Mouse (Mus musculus): ENCODE data around the gene Mitf. TPM values are rescaled to one million over a fixed set of nuclear protein-coding genes. Genes with fewer than 3 reads are reported as not detected.

Gene Mitf
- polyA plus RNA-seq, 1 experiment from 2014 or later, result 2.4 TPM

DNA sequence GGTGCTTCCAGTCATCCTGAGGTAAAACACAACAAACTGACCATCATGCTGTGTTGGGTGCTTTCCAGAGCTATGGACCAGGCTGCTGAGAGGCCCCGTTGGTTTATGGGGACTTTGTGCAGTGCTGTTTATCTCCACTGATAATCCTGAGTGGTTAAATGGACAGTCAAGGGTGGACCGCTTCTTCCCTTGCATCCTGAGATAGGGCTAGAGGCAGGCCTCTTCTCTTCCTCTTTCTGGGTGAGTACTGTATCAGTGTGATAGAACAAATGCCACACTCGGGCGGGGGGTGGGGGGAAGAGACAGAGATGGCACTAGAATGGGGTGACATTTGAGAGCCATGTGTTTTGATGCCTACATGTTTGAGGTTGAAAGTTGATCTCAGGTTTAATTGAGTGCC lies 81.0 kb downstream of the Mitf start:
- Histone ChIP-seq H3K4me1 (replicated peaks) (peaks cover 8% of the 10 kb centered on the region; the same call in 1 of the 2 replicates), H3K27me3 (no peaks in the 10 kb centered on the region), H3K27ac (replicated peaks) (no peak overlapping the region), H3K36me3 (no peaks in the 10 kb centered on the region), H3K9me3 (no peaks in the 10 kb centered on the region), H3K9ac (no peak overlapping the region), H3K4me3 (no peak overlapping the region), H3K4me2 (no peak overlapping the region)
- ATAC-seq (ENCODE audit: low FRiP score, low read depth), result no peak
- 97% methylated on average over 4 of the region's 4 CpGs for WGBS

DNA sequence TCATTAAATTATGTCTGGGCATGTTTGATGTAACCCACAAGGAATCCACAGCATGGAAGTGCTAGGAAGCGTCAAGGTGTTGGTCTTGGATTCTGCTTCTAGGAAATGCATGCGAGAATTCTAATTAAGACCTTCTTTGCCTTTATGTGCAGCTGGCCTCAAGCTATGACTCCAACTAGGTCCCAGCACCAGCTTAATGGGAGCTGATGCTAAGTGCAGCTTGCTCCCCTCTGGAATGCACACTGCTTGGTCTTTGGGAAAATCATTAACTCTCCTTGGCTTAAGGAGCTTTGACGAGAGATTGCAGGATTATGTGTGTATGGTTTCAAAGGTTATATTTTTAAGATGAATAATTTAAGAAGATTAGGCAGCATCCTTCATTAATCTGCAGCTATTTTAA lies 81.7 kb downstream of the Mitf start:
- H3K27me3 ChIP-seq, result no peaks in the 10 kb centered on the region

DNA sequence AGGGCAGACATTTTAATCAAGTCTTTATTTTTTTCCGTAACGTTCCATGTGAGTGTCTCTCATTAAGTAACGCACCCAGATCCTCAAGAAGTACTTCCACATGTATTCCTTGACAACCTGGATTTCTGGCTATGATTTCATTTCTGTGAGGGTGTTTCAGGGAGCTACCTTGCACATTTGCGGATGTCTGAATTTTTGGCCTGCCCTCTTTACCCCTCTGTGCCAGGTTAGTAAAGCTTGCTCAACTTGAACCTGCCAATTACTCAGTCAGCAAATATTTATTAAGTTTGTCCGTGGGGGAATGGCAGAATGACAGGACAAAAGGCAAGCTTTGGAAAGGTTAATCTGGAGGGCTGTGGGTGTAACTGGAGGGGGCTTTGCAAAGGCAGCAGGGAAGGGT lies 86.7 kb downstream of the Mitf start:
- H3K36me3 ChIP-seq, result no peaks in the 10 kb centered on the region
- H3K9me3 ChIP-seq, result no peaks in the 10 kb centered on the region
- ATAC-seq (ENCODE audit: low FRiP score, low read depth), result no peak
- no peak overlapping the region for H3K4me3 ChIP-seq
- no peak overlapping the region for H3K27ac ChIP-seq (replicated peaks)
- 78% methylated on average over 5 of the region's 5 CpGs for WGBS
- H3K4me2 ChIP-seq, result no peak overlapping the region
- H3K9ac ChIP-seq, result no peak overlapping the region
- no peaks in the 10 kb centered on the region for H3K4me1 ChIP-seq (replicated peaks)
- no peaks in the 10 kb centered on the region for H3K27me3 ChIP-seq

More for the DNA sequence above, 81.7 kb downstream of the Mitf start:
- Histone ChIP-seq H3K27ac (replicated peaks) (no peak overlapping the region), H3K4me1 (replicated peaks) (peaks cover under 1% of the 10 kb centered on the region; the same call in 1 of the 2 replicates), H3K9me3 (no peaks in the 10 kb centered on the region), H3K36me3 (no peaks in the 10 kb centered on the region), H3K4me2 (no peak overlapping the region), H3K9ac (no peak overlapping the region), H3K4me3 (no peak overlapping the region)
- no peak for ATAC-seq (ENCODE audit: low FRiP score, low read depth)
- WGBS, result 81% methylated on average over 3 of the region's 3 CpGs

DNA sequence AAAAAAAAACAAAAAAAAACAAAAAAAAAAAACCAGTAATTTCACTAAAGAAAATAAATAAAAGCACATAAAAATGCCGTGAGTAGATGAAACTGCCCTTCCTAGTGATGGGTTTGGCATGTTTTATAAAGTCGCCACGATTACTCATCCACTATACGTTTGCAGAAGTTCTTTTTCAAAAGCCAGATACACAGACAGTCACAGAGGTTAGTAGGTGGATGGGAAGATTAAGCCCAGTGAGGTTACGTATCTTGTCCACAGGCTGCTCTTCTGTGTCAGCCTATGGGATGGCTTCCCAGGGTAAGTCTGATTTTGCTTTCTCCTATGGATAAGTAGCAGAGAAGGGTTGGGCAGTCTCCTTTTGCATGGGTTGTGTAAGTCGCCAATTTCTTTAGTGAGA lies 90.3 kb downstream of the Mitf start:
- Histone ChIP-seq H3K9me3 (no peaks in the 10 kb centered on the region), H3K9ac (no peak overlapping the region), H3K27ac (replicated peaks) (no peak overlapping the region), H3K36me3 (no peaks in the 10 kb centered on the region), H3K4me1 (replicated peaks) (no peaks in the 10 kb centered on the region), H3K4me3 (no peak overlapping the region), H3K27me3 (no peaks in the 10 kb centered on the region), H3K4me2 (no peak overlapping the region)
- WGBS, result 85% methylated on average over 6 of the region's 6 CpGs
- ATAC-seq (ENCODE audit: low FRiP score, low read depth), result no peak

DNA sequence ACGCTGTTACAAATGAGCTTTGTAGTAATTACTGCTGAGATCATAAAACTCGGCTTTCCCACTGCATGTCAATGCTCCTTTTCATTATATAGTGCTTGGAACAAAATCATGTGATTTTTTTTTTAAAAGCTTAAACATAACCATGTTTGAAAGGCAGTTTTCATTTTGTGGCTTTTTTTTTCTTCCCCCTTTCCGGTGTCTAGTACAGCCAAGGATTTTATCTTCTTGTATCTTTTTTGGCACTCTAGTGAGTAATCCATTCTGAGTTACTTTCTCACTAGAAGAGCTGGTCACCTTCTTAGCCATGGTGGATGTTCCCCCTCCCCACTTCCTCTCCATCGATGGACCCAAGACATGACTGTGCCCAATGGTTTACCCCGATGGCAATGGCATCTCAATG lies 91.2 kb downstream of the Mitf start:
- H3K27ac ChIP-seq (replicated peaks), result no peak overlapping the region
- no peak for ATAC-seq (ENCODE audit: low FRiP score, low read depth)
- 84% methylated on average over 5 of the region's 5 CpGs for WGBS
- H3K36me3 ChIP-seq, result no peaks in the 10 kb centered on the region
- H3K9me3 ChIP-seq, result no peaks in the 10 kb centered on the region
- no peak overlapping the region for H3K4me3 ChIP-seq
- no peaks in the 10 kb centered on the region for H3K4me1 ChIP-seq (replicated peaks)
- H3K4me2 ChIP-seq, result no peak overlapping the region
- no peak overlapping the region for H3K9ac ChIP-seq
- H3K27me3 ChIP-seq, result no peaks in the 10 kb centered on the region

DNA sequence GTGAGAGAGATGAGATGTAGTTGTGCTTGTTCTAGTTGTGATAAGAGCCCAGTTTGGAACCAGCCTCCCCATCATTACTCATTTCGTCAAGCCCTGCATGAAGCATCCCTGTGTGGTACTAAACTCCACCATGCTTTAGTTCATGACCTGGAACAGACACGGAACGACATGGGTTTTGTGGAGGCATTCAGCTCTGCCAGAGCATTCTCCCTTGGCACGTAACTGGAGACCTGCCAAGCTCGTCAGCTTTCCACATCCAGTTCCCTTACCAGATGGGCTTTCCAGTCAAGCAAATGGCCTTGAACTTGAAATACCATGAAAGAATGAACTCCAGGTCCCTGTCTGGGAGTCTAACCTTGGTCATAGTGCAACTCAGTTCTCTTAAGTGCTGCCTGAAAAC lies 94.7 kb downstream of the Mitf start:
- H3K36me3 ChIP-seq, result no peaks in the 10 kb centered on the region

DNA sequence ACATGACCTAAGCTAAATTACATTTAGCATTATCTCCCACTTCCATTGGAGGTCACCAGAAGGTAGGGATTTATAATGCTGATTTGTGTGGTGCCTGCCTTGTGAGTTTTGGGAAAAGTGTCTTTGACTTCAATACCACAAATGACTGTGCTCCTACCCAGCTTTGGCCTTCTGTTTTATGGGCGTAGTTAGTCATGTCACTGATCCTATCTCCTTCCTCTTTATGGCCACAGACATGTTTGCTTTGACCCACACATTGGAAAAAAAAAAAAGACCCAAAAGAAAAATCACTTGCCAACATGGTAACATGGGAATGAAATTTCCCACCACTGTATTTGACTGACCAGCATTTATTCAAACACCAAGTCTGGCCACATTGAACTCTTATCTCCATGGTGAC lies 95.4 kb downstream of the Mitf start:
- WGBS, result 97% methylated on average over 1 of the region's 1 CpGs
- Histone ChIP-seq H3K36me3 (no peaks in the 10 kb centered on the region), H3K4me1 (replicated peaks) (no peaks in the 10 kb centered on the region), H3K9me3 (no peaks in the 10 kb centered on the region), H3K9ac (no peak overlapping the region), H3K27ac (replicated peaks) (no peak overlapping the region), H3K4me3 (no peak overlapping the region), H3K27me3 (no peaks in the 10 kb centered on the region), H3K4me2 (no peak overlapping the region)
- ATAC-seq (ENCODE audit: low FRiP score, low read depth), result no peak

More for the DNA sequence above, 94.7 kb downstream of the Mitf start:
- ATAC-seq (ENCODE audit: low FRiP score, low read depth), result no peak
- Histone ChIP-seq H3K4me3 (no peak overlapping the region), H3K27me3 (no peaks in the 10 kb centered on the region), H3K4me2 (no peak overlapping the region), H3K4me1 (replicated peaks) (no peaks in the 10 kb centered on the region), H3K27ac (replicated peaks) (no peak overlapping the region), H3K9me3 (no peaks in the 10 kb centered on the region), H3K9ac (no peak overlapping the region)
- 71% methylated on average over 5 of the region's 5 CpGs for whole genome bisulfite sequencing

DNA sequence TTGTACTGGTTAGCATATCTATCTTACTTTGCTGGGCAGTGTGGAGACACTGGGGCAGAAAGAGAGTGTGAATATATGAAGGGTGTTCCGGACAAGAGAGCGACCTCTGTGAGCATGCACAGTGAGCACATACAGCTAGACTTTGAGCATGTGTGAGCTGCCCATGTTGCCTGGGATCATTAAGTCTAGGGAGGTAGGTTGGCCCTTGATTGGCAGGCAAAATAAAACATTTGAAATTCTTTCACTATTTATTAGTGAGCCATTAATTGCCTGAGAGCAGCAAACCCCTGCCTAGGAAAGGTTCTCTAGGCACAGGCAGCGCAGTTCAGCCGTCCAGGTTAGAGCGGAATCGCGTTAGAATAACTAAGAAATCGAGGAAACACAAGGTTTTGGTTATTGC lies 107.9 kb downstream of the Mitf start:
- 0 out of 2 replicates have a peak, but pooled peaks cover 4% of the 10 kb centered on the region for H3K4me1 ChIP-seq (replicated peaks)
- H3K9me3 ChIP-seq, result no peaks in the 10 kb centered on the region
- no peak overlapping the region for H3K9ac ChIP-seq
- WGBS, result 94% methylated on average over 8 of the region's 8 CpGs
- no peak overlapping the region for H3K4me3 ChIP-seq
- no peak overlapping the region for H3K4me2 ChIP-seq
- no peak overlapping the region for H3K27ac ChIP-seq (replicated peaks)
- H3K27me3 ChIP-seq, result no peaks in the 10 kb centered on the region
- no peak for ATAC-seq (ENCODE audit: low FRiP score, low read depth)
- H3K36me3 ChIP-seq, result no peaks in the 10 kb centered on the region

DNA sequence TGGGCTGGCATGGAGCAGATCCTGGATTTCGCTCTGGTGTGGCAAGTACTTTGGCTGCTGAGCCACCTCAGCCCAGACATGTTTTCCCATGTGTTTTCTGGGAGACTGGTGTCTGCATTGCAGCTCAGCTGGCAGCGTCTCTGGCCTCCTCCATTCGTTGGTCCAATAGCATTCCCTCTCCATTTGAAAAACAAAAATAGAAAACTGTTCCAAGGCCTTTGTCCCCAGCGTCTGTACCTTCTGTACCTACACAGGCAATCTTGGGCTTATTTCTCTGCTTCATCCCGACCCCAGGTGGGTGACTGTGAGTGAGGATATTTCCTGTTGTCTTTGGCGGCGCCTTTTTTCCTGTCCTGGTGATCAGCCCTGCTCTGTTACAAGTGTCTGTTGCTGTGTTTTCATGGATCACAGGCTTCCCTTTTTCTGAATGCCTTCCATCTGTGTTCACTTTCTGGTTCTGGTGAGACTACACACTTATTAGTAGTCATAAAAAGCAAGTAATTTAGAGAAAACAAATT lies 109.6 kb downstream of the Mitf start:
- Histone ChIP-seq H3K4me2 (no peak overlapping the region), H3K27ac (replicated peaks) (no peak overlapping the region), H3K4me3 (no peak overlapping the region), H3K9me3 (no peaks in the 10 kb centered on the region), H3K36me3 (no peaks in the 10 kb centered on the region), H3K9ac (no peak overlapping the region), H3K4me1 (replicated peaks) (0 out of 2 replicates have a peak, but pooled peaks cover 4% of the 10 kb centered on the region), H3K27me3 (no peaks in the 10 kb centered on the region)
- no peak for ATAC-seq (ENCODE audit: low FRiP score, low read depth)
- 78% methylated on average over 7 of the region's 7 CpGs for WGBS

DNA sequence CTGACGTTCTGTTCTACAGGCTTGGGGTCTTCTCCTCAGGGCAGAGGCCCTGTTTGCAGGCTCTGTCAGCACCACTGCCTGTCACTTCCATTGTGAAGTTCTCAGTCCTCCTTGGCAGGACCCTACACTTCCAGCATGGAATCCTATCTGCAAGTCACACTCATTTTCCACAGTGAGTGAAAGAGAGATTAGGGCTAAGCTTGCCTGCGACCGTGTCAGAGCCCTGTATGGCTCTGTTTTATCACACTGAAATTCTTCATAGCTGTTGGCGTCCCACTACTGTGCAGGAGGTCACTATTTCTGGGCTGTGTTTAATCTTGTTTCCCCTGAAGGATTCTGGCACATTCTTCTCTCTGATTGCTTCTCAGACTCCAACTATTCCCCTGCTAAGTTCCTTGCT lies 111.2 kb downstream of the Mitf start:
- Histone ChIP-seq H3K4me3 (no peak overlapping the region), H3K4me1 (replicated peaks) (0 out of 2 replicates have a peak, but pooled peaks cover 4% of the 10 kb centered on the region), H3K4me2 (no peak overlapping the region), H3K9ac (no peak overlapping the region), H3K36me3 (no peaks in the 10 kb centered on the region), H3K27me3 (no peaks in the 10 kb centered on the region), H3K27ac (replicated peaks) (no peak overlapping the region), H3K9me3 (no peaks in the 10 kb centered on the region)
- 69% methylated on average over 4 of the region's 4 CpGs for WGBS
- ATAC-seq (ENCODE audit: low FRiP score, low read depth), result no peak

DNA sequence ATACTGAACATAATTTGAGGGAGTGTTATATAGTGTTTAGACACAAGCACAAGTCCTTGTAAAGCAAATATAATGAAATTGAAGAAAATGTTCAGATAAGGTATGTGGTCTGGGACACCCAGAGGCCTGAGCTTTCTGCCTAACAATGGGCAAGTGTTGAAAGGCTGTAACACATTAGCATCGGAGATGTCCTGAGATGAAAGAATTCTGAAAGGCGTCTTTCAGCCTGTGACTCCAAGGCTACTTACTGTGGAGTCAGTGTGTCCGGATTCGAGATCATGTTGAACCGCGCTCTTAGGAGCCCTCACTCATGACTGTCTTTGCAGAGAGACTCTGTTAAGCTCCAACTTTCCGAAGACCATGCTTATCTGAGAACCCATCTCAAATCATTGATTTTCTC lies 111.6 kb downstream of the Mitf start:
- no peak for ATAC-seq (ENCODE audit: low FRiP score, low read depth)

DNA sequence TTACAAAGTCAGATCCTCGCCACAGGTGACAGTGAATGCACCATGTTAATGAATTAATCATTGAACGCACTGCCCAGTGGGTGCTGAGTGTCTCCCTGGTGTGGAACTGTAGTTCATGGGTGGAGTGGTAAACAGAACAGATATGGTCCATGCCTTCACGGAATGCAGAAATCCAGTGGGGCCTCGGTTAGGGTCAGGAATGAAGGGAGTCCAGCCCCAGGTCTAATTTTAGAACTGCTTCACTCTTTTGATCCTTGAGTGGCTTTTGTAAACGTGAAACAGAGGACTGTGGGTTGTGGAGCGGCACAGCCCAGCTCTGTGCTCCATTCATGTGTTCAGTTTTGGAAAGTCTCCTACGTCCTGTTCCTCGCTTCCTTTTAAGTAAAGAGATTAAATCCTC lies 112.4 kb downstream of the Mitf start:
- Histone ChIP-seq H3K9ac (no peak overlapping the region), H3K4me2 (no peak overlapping the region), H3K4me1 (replicated peaks) (0 out of 2 replicates have a peak, but pooled peaks cover 4% of the 10 kb centered on the region), H3K36me3 (no peaks in the 10 kb centered on the region), H3K4me3 (no peak overlapping the region), H3K9me3 (no peaks in the 10 kb centered on the region), H3K27ac (replicated peaks) (no peak overlapping the region), H3K27me3 (no peaks in the 10 kb centered on the region)
- 60% methylated on average over 8 of the region's 8 CpGs for WGBS
- no peak for ATAC-seq (ENCODE audit: low FRiP score, low read depth)

More for the DNA sequence above, 111.6 kb downstream of the Mitf start:
- Histone ChIP-seq H3K36me3 (no peaks in the 10 kb centered on the region), H3K4me3 (no peak overlapping the region), H3K27ac (replicated peaks) (no peak overlapping the region), H3K4me2 (no peak overlapping the region), H3K4me1 (replicated peaks) (0 out of 2 replicates have a peak, but pooled peaks cover 4% of the 10 kb centered on the region), H3K9ac (no peak overlapping the region), H3K27me3 (no peaks in the 10 kb centered on the region), H3K9me3 (no peaks in the 10 kb centered on the region)
- 54% methylated on average over 7 of the region's 7 CpGs for WGBS

DNA sequence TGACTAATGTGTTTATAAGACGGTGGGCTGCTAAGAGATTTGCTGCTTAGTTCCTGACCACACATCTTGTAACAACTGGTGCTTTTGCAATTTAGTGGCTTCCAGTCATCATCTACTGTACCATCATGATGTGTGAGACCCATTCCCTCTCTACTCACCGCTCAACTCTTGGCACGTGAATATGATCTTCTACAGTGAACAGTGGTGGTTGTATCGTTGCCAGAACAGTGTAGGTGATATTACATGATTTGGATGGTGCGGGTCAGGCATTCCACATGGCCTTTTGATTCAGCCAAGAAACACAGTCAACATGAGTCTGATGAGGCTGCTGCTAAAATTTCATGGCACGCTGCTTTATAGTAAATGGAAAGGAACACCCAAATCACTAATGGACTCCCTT lies 114.7 kb downstream of the Mitf start:
- no peaks in the 10 kb centered on the region for H3K36me3 ChIP-seq
- no peak overlapping the region for H3K4me3 ChIP-seq
- H3K27me3 ChIP-seq, result no peaks in the 10 kb centered on the region
- H3K9ac ChIP-seq, result no peak overlapping the region
- ATAC-seq (ENCODE audit: low FRiP score, low read depth), result no peak
- 0 out of 2 replicates have a peak, but pooled peaks cover 4% of the 10 kb centered on the region for H3K4me1 ChIP-seq (replicated peaks)
- no peak overlapping the region for H3K4me2 ChIP-seq
- 90% methylated on average over 6 of the region's 6 CpGs for WGBS
- H3K9me3 ChIP-seq, result no peaks in the 10 kb centered on the region
- H3K27ac ChIP-seq (replicated peaks), result no peak overlapping the region

Measured in hindbrain, embryonic 15.5 days (tissue).